Mouse (Mus musculus) Patski (cell line): ENCODE measurements around the gene Gm28230. TPM values are rescaled to one million over a fixed set of nuclear protein-coding genes. Genes with fewer than 3 reads are reported as not detected.

Experiments
- ATAC-seq: fragments of 100-300 bp; one replicate; pipeline ENCODE4 v1.8.0; 2021
- CTCF ChIA-PET: fragments of 350-600 bp; sonication (Branson Sonifier 250); formaldehyde crosslinking; loops from one replicate; lab custom pipeline; 2022; ENCODE audit warnings: inconsistent platforms; lab: Charles Lee
- POLR2A ChIA-PET: fragments of 350-600 bp; sonication (Branson Sonifier 250); formaldehyde crosslinking; loops from one replicate; lab custom pipeline; 2022; ENCODE audit warnings: antibody characterized with exemption, inconsistent platforms; lab: Charles Lee
- DNase-seq: peaks from one replicate; pipeline ENCODE4 v3.0.0-alpha.2; 2011; ENCODE audit warnings: low read depth, low spot score
- H3K27me3 ChIP-seq: fragments of 371-371 bp; one replicate; pipeline ENCODE4 v1.5.1; 2021
- CTCF ChIP-seq: fragments of 100-300 bp; IDR thresholded peaks from one replicate; pipeline ENCODE4 v1.5.1; 2021
- in situ Hi-C: fragments of 300-500 bp; cut with MboI; formaldehyde crosslinking; loops from 3 replicates; pipeline ENCODE4 v1.11.1; 2018; ENCODE audit warnings: low pct_unique_long_range_greater_than_20kb, mixed read lengths
- polyA plus RNA-seq: library from polyadenylated mRNA; unstranded; gene quantifications from one replicate; pipeline ENCODE4 v1.2.3, GENCODE M21; 2021

The Gm28230 gene
- polyA plus RNA-seq, 1 experiment from 2014 or later = 0.73 TPM

GRCm38 (mm10) chr2:74732513-74733316, 6.2 kb downstream of the Gm28230 start:
- H3K27me3 ChIP-seq = no peaks in the 10 kb centered on the region
- ATAC-seq = no peak
- CTCF ChIA-PET = no interaction called here
- POLR2A ChIA-PET = no interaction called here
- TF ChIP-seq CTCF = no peak
- DNase-seq = no peak
- in situ Hi-C loops = no loop called here

- H3K27me3 ChIP-seq = no peaks in the 10 kb centered on the region
- ATAC-seq = no peak
- no peak for TF ChIP-seq CTCF
- no peak for DNase-seq
- ChIA-PET CTCF (no interaction called here), POLR2A (interaction anchor here (0.7 kb wide), 1 partner anchor 31 kb away, joined by 3 read pairs; no protein-coding TSS in a partner anchor)
- in situ Hi-C loops = no loop called here
Observed at GRCm38 (mm10) chr2:74733317-74733661, 6.8 kb downstream of the Gm28230 start.

- TF ChIP-seq CTCF = no peak
- ATAC-seq (no peak), DNase-seq (no peak)
- POLR2A ChIA-PET = interaction anchor here (0.7 kb wide), 1 partner anchor 30 kb away, joined by 3 read pairs; no protein-coding TSS in a partner anchor
- H3K27me3 ChIP-seq = no peaks in the 10 kb centered on the region
- in situ Hi-C loops = no loop called here
- CTCF ChIA-PET = no interaction called here
Observed at GRCm38 (mm10) chr2:74733765-74734164, 7.2 kb downstream of the Gm28230 start.

GRCm38 (mm10) chr2:74734451-74734850, 7.9 kb downstream of the Gm28230 start:
- DNase-seq = no peak
- no peak for ATAC-seq
- CTCF ChIA-PET = no interaction called here
- TF ChIP-seq CTCF = no peak
- POLR2A ChIA-PET = no interaction called here
- no peaks in the 10 kb centered on the region for H3K27me3 ChIP-seq
- in situ Hi-C loops = no loop called here

GRCm38 (mm10) chr2:74734996-74735811, 8.7 kb downstream of the Gm28230 start:
- no peaks in the 10 kb centered on the region for H3K27me3 ChIP-seq
- CTCF ChIA-PET = no interaction called here
- no peak for DNase-seq
- no peak for ATAC-seq
- in situ Hi-C loops = no loop called here
- TF ChIP-seq CTCF = no peak
- POLR2A ChIA-PET = interaction anchor here (0.6 kb wide), 1 partner anchor 26 kb away, joined by 4 read pairs; no protein-coding TSS in a partner anchor

GRCm38 (mm10) chr2:74735851-74736687, 9.5 kb downstream of the Gm28230 start:
- H3K27me3 ChIP-seq = no peaks in the 10 kb centered on the region
- ATAC-seq (no peak), DNase-seq (no peak)
- CTCF ChIA-PET = no interaction called here
- POLR2A ChIA-PET = interaction anchor here (0.6 kb wide), 1 partner anchor 25 kb away, joined by 4 read pairs; no protein-coding TSS in a partner anchor
- in situ Hi-C loops = no loop called here
- TF ChIP-seq CTCF = no peak

GRCm38 (mm10) chr2:74736688-74737577, 10.4 kb downstream of the Gm28230 start:
- no peaks in the 10 kb centered on the region for H3K27me3 ChIP-seq
- POLR2A ChIA-PET = no interaction called here
- no peak for ATAC-seq
- CTCF ChIA-PET = no interaction called here
- in situ Hi-C loops = no loop called here
- TF ChIP-seq CTCF = no peak
- DNase-seq = no peak

GRCm38 (mm10) chr2:74737578-74738070, 11.1 kb downstream of the Gm28230 start:
- no peak for TF ChIP-seq CTCF
- no peak for ATAC-seq
- in situ Hi-C loops = no loop called here
- ChIA-PET POLR2A (no interaction called here), CTCF (no interaction called here)
- DNase-seq = no peak
- no peaks in the 10 kb centered on the region for H3K27me3 ChIP-seq

GRCm38 (mm10) chr2:74738623-74739475, 12.3 kb downstream of the Gm28230 start:
- DNase-seq (no peak), ATAC-seq (no peak)
- ChIA-PET POLR2A (no interaction called here), CTCF (no interaction called here)
- H3K27me3 ChIP-seq = no peaks in the 10 kb centered on the region
- no peak for TF ChIP-seq CTCF
- in situ Hi-C loops = no loop called here
